Mouse (Mus musculus): ENCODE results near the gene Enpp7. TPM values are rescaled to one million over a fixed set of nuclear protein-coding genes. Genes with fewer than 3 reads are reported as not detected.

Gene Enpp7
- polyA plus RNA-seq, 1 experiment from 2014 or later: not detected

DNA sequence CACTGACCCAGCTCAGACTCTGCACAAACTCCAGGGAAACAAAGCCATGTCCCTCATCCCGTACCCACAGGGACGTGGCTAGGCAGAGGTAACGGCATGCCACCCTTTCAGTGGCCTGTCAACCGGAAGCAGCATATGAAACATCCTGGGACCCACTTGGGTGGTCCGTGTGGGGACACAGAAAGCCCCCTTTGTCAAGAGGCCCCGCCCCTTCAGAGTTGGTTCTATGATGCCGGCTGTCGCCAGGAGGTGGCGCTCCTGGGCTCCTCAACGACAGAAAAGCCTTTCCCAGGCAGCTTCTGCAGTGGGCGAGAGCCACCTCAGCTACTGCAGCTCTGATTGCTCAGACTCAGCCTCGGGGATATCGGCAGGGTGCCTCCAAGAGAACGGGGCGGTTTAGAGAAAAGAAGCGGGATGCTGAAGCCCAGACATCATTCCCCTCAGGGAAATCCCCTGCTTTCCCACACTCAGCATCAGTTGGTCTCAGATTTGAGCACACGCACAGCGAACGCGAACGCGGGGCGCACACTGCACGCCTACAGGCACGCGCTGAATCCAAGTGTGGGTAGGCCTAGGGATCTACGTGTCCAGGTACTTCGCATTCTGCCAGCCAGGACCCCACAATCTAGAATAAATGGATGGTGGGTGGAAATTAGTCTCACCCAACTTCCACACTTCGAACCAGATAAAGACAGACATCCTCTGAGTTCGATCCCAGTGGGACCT is 10.7 kb downstream of the Enpp7 start:
- DNase-seq (ENCODE audit: low spot score): peak; percentile 94
- Histone ChIP-seq H3K9me3 (0 out of 2 replicates have a peak, but pooled peaks cover 4% of the 10 kb centered on the region), H3K36me3 (replicated peaks) (no peaks in the 10 kb centered on the region), H3K4me3 (peak overlapping the region; percentile 46), H3K27ac (replicated peaks) (peak overlapping the region; percentile 73), H3K27me3 (replicated peaks; ENCODE audit: low read depth, poor library complexity, severe bottlenecking) (peaks cover 92% of the 10 kb centered on the region), H3K4me1 (peaks cover 31% of the 10 kb centered on the region)
- 6% methylated on average over 30 of the region's 30 CpGs for WGBS

DNA sequence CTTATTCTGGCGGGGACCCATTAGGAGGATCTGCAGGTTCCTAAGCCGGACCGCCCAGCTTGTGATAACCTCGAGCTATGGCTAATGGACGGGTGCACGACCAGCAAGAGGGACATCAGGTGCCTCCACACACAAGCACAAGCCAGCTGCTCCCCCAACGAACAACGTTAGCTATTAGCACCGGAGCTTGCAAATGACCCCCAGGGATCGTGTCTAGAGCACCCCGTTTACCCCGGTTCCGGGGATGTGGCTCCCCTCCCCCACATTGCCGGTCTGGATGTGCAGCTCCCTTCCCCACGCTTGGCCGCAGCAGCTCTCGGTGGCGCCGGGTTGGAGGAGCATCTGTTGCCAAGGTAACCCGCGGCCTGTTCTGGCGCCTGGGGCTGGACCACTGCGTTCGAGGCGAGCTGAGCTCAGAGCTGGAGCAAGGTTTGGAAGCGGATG is 11.4 kb downstream of the Enpp7 start:
- Histone ChIP-seq H3K27me3 (replicated peaks; ENCODE audit: low read depth, poor library complexity, severe bottlenecking) (peaks cover 86% of the 10 kb centered on the region), H3K36me3 (replicated peaks) (no peaks in the 10 kb centered on the region), H3K9me3 (0 out of 2 replicates have a peak, but pooled peaks cover 4% of the 10 kb centered on the region), H3K4me1 (peaks cover 31% of the 10 kb centered on the region), H3K27ac (replicated peaks) (no peak overlapping the region), H3K4me3 (peak overlapping the region; percentile 46)
- 3% methylated on average over 26 of the region's 26 CpGs for WGBS
- DNase-seq (ENCODE audit: low spot score): peak; percentile 79

DNA sequence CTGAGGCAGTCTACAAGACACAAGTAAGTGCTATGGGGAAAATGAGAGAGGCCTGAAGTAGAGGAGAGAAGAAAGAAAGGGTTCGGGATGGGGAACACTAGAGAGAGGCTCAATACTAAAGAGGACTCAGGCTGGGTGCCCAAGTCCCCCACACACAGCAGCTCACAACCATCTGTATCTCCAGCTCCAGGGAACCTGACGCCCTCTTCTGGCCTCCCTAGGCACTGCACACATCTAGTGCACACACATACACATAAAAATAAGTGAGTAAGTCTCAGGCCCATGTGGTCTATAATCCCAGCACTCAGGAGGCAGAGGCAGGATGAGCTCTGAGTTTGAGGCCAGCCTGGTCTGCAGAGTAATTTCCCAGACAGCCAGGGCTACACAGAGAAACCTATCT is 12.9 kb downstream of the Enpp7 start:
- peaks cover 80% of the 10 kb centered on the region for H3K27me3 ChIP-seq (replicated peaks; ENCODE audit: low read depth, poor library complexity, severe bottlenecking)
- WGBS: 70% methylated on average over 2 of the region's 2 CpGs

DNA sequence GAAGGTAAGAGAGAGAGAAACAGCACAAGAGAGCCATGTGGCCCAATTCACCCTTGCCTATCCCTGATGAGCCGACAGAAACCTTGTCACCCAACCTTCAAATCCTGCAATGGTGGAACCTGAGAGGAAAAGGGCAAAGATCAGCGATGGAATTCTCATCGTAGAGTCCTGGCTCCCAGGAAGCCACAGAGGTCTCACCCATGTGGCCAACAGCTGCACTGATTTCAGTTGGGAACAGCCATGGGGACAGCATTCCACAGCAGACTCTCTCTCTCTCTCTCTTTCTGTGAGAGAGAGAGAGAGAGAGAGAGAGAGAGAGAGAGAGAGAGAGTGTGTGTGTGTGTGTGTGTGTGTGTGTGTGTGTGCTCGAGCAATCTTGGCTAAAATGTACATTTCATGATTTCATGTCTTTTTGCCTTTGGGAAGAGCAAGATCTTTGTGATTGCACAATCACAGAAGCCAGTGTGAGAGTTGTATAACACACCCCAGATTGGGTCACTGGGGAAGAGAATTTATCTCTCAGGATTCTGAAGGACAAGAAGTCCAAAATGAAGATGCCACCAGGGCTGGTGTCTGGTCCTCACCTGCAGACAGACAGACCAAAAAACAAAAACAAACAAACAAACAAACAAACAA is 13.6 kb downstream of the Enpp7 start:
- Histone ChIP-seq H3K36me3 (replicated peaks) (no peaks in the 10 kb centered on the region), H3K9me3 (0 out of 2 replicates have a peak, but pooled peaks cover 4% of the 10 kb centered on the region), H3K27me3 (replicated peaks; ENCODE audit: low read depth, poor library complexity, severe bottlenecking) (peaks cover 73% of the 10 kb centered on the region), H3K27ac (replicated peaks) (no peak overlapping the region), H3K4me1 (peaks cover 23% of the 10 kb centered on the region), H3K4me3 (no peak overlapping the region)
- 72% methylated on average over 4 of the region's 4 CpGs for WGBS
- no peak for DNase-seq (ENCODE audit: low spot score)

More for the DNA sequence above, 12.9 kb downstream of the Enpp7 start:
- Histone ChIP-seq H3K36me3 (replicated peaks) (no peaks in the 10 kb centered on the region), H3K27ac (replicated peaks) (no peak overlapping the region), H3K9me3 (0 out of 2 replicates have a peak, but pooled peaks cover 4% of the 10 kb centered on the region), H3K4me1 (peaks cover 27% of the 10 kb centered on the region), H3K4me3 (no peak overlapping the region)
- no peak for DNase-seq (ENCODE audit: low spot score)

DNA sequence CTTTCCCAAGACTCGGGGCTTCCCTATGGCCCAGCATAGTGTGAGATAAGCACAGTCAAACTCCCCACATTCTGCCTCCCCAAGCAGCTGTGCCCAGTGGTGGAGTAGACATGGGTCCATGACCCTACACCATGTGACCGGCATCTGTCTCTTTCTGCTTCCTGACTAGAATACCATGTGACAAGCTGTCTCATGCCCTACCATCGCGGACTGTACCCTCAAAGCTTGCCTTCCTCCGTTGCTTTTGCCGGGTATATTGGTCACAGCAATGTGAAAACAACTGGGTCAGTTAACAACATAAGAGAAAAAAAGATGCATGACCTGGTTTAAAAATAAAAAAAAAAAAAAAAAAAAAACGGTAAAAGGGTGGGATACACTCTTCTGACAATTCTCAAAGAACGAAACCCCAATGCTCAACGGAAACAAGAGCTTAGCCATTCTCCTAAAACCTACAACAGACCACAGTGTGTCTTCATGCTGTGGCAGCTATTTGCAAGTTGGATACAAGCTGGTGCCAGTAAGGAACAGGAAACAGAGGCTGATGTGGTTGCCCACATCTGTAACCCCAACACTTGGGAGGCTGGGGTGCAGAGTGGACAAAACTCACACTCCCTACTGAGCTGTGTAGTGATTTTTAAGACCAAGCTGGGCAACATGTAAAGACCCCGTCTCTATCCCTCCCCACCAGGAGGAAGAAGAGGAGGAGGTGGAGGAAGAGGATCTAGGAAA is 17.7 kb downstream of the Enpp7 start:
- no peak for DNase-seq (ENCODE audit: low spot score)
- Histone ChIP-seq H3K27me3 (replicated peaks; ENCODE audit: low read depth, poor library complexity, severe bottlenecking) (peaks cover 38% of the 10 kb centered on the region), H3K4me3 (no peak overlapping the region), H3K36me3 (replicated peaks) (no peaks in the 10 kb centered on the region), H3K4me1 (peaks cover 14% of the 10 kb centered on the region), H3K9me3 (0 out of 2 replicates have a peak, but pooled peaks cover 3% of the 10 kb centered on the region), H3K27ac (replicated peaks) (no peak overlapping the region)
- 86% methylated on average over 10 of the region's 10 CpGs for WGBS

DNA sequence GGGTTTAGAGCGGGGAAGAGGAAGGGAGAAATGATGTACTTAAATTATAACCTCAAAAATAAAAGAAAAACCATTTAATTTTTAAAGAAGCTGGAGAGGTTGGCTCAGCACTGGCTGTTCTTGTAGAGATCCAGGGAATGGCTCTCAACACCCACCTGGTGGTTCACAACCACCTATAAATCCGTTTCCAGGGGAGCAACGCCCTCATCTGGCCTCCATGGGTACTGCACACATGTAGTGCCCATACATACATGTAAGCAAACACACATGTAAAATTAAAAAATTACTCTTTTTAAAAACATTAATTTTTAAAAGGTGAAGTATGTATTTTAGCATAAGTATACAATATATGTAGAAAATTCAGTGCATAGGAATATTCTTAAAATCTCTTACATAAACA is 18.5 kb downstream of the Enpp7 start:
- 71% methylated on average over 3 of the region's 3 CpGs for WGBS
- Histone ChIP-seq H3K4me1 (peaks cover 14% of the 10 kb centered on the region), H3K36me3 (replicated peaks) (no peaks in the 10 kb centered on the region), H3K27me3 (replicated peaks; ENCODE audit: low read depth, poor library complexity, severe bottlenecking) (peaks cover 30% of the 10 kb centered on the region), H3K27ac (replicated peaks) (no peak overlapping the region), H3K9me3 (no peaks in the 10 kb centered on the region), H3K4me3 (no peak overlapping the region)
- no peak for DNase-seq (ENCODE audit: low spot score)

DNA sequence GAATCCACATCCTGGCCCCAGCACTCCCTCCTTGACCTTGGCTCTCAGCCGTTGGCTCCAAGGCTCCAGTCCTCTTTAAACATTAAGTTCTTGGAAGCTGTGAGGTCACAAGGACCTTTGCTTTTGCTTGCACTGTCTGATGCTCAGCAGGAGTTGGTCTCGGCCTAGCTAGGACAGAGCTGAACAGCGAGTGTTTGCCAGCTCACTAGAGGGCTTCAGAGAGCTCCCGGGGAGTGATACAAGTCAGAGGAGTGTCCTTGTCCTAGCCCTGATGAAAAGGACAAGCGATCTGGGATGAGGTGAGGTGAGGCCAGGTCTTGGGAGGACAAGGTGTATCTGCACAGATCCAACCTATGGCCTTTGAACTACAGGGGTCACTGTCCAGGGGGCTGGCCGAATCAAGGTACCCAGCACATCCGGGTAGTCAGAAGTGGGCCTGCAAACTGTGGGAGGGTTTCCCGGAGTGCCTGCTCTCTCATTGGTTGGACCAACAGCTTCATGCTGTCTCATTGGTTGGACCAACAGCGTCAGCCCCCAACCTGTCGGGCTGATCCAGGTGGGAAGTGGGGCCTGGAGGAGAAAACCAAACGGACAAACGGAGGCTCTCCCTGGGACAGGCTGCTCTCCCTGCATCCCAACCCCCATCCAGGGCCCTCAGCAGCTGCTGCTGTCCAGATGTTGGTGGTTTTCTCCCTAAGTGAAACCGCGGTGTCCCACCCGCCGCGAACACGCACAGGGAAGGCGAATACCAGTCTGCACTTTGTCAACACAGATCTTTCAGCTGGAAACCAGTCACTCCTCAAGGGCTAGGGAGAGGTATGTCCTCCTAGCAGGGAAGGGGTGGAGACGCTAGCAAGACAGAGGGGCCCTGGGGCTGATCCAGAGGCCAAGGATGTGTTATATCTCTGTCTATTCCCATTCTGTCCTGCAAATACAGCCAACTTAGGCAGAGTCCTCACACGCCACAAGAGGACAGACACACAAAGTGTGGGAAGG is 19.8 kb downstream of the Enpp7 start:
- H3K27ac ChIP-seq (replicated peaks): peak overlapping the region; percentile 61; the same call in 1 of the 2 replicates
- DNase-seq (ENCODE audit: low spot score): peak; percentile 63

DNA sequence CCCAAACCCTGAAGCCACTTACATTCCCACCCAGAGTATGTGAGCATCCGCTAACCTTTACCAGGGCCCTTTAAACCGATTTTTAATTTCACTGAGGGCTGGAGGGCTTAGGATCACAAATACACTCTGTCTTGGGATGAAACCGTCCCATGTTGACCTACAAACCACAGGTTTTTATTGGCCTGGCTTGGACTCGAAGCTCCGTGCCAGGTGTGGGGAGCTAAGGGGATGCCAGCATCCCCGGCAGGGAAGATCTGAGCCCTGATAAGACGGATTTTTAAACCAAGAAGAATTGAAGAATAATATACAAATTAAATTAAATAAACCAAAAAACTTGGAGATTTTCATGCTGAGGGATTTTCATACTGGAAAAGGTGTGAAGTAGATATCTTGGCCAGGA is 26.5 kb downstream of the Enpp7 start:
- 81% methylated on average over 7 of the region's 7 CpGs for WGBS
- peaks cover 9% of the 10 kb centered on the region for H3K27me3 ChIP-seq (replicated peaks; ENCODE audit: low read depth, poor library complexity, severe bottlenecking)

More for the DNA sequence above, 19.8 kb downstream of the Enpp7 start:
- Histone ChIP-seq H3K36me3 (replicated peaks) (no peaks in the 10 kb centered on the region), H3K4me3 (peak overlapping the region; percentile 56), H3K9me3 (no peaks in the 10 kb centered on the region), H3K4me1 (peaks cover 14% of the 10 kb centered on the region), H3K27me3 (replicated peaks; ENCODE audit: low read depth, poor library complexity, severe bottlenecking) (peaks cover 18% of the 10 kb centered on the region)
- 18% methylated on average over 21 of the region's 21 CpGs for WGBS

DNA sequence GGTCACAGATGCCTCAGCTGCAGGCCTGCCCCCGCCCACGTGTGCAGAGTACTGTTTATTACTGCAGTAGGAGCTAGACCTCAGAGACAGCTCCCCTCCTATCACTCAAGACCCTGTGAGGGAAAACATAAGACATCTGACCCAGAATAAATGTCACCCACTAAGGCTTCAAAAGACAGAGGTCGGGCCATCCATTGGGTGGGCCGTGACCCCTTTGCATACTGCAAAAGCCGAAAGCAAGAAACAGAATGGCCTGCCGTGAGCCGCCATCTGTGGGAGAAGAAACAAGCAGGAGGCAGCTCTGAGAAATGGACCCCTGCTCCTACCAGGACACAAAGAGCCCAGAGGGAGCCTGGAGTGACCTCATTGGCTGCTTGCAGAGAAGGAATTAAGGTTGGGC is 29.5 kb downstream of the Enpp7 start:
- Histone ChIP-seq H3K4me1 (peaks cover 17% of the 10 kb centered on the region), H3K27ac (replicated peaks) (no peak overlapping the region), H3K9me3 (no peaks in the 10 kb centered on the region), H3K27me3 (replicated peaks; ENCODE audit: low read depth, poor library complexity, severe bottlenecking) (peaks cover 34% of the 10 kb centered on the region), H3K4me3 (no peak overlapping the region), H3K36me3 (replicated peaks) (no peaks in the 10 kb centered on the region)
- no peak for DNase-seq (ENCODE audit: low spot score)
- WGBS: 70% methylated on average over 7 of the region's 7 CpGs

More for the DNA sequence above, 26.5 kb downstream of the Enpp7 start:
- H3K36me3 ChIP-seq (replicated peaks): no peaks in the 10 kb centered on the region
- H3K4me3 ChIP-seq: no peak overlapping the region
- DNase-seq (ENCODE audit: low spot score): no peak
- peaks cover 8% of the 10 kb centered on the region; the same call in 1 of the 2 replicates for H3K4me1 ChIP-seq
- H3K9me3 ChIP-seq: no peaks in the 10 kb centered on the region
- no peak overlapping the region for H3K27ac ChIP-seq (replicated peaks)

DNA sequence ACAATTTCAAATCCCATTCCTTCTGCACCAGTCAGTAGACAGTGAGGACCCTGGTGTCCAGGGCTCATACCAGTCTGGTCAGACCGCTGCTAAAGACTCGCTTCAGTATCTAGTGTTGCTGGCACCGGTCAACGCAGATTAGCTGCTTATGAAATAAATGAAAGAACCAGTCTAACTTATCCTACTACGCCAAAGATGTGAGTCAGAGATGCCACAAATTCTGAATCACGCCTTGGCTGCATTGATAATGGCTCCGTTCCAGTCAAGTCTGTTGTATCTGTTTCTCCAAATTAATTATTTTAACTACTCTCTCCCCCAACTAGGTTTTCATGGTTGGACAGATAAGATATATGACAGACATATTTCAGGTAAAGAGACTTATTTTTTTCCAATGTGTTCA is 33.2 kb downstream of the Enpp7 start:
- H3K4me3 ChIP-seq: no peak overlapping the region
- no peak for DNase-seq (ENCODE audit: low spot score)
- whole genome bisulfite sequencing: 93% methylated on average over 7 of the region's 7 CpGs
- peaks cover 34% of the 10 kb centered on the region for H3K27me3 ChIP-seq (replicated peaks; ENCODE audit: low read depth, poor library complexity, severe bottlenecking)
- no peak overlapping the region for H3K27ac ChIP-seq (replicated peaks)
- peaks cover 23% of the 10 kb centered on the region for H3K36me3 ChIP-seq (replicated peaks)
- H3K9me3 ChIP-seq: no peaks in the 10 kb centered on the region
- H3K4me1 ChIP-seq: peaks cover 40% of the 10 kb centered on the region

DNA sequence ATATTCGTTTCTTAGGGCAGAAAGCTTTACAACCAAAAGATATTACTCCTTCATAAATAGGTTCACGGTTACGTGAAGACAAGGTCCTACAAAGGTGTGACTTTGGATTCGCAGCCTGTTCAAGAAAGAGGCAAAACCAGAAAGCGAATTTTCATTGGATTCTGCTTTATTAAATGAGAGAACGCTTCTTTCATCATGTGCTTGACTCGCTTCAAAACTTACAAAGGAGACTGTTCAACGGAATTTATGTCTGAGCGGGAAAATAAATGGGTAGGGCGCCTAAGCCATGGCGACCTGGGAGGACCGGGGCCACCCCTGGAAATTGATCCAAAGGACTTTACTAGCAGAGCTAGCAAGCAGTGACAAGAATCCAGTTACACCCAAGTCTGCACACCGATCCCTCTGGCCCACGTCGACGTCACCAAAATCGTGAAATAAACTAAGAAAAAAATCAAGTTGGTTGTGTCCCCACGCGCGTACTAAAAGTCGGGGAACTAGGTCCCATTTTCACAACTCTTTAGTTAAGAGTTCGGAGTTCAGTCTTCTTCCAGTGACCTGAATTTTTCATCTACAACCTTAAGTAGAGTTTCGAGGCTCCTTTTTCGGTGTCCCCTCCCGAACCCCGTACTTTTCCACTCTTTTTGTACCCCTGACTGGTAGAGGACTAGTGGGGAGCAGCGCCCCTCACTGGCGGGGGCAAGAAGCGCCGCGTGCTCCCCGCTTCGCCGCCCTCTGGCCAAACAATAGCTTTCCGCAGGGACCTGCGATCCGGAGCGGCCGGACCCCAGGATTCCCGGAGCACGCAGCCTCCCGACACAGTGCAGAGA is 34.3 kb downstream of the Enpp7 start:
- peak; percentile 56 for DNase-seq (ENCODE audit: low spot score)
- Histone ChIP-seq H3K27ac (replicated peaks) (peak overlapping the region; percentile 98), H3K4me3 (peak overlapping the region; percentile 99), H3K4me1 (peaks cover 46% of the 10 kb centered on the region), H3K9me3 (no peaks in the 10 kb centered on the region), H3K27me3 (replicated peaks; ENCODE audit: low read depth, poor library complexity, severe bottlenecking) (peaks cover 34% of the 10 kb centered on the region), H3K36me3 (replicated peaks) (peaks cover 34% of the 10 kb centered on the region)
- WGBS: 6% methylated on average over 42 of the region's 42 CpGs

Data from embryonic facial prominence, embryonic 10.5 days (tissue).